Mouse (Mus musculus) Patski (cell line): ENCODE results near the gene Ccdc43. TPM values are rescaled to one million over a fixed set of nuclear protein-coding genes. Genes with fewer than 3 reads are reported as not detected.
A peak's percentile ranks its signal among the peaks of the same experiment; 100 is the strongest.
"Not testable (repeated sequence)": the region's sequence is repeated elsewhere in the genome, so short reads cannot be mapped to it uniquely, and the experiment has no call there.

Experiments used
- ATAC-seq: fragments of 100-300 bp; one replicate; pipeline ENCODE4 v1.8.0; 2021
- CTCF ChIA-PET: fragments of 350-600 bp; sonication (Branson Sonifier 250); formaldehyde crosslinking; loops from one replicate; lab custom pipeline; 2022; ENCODE audit warnings: inconsistent platforms; lab: Charles Lee
- POLR2A ChIA-PET: fragments of 350-600 bp; sonication (Branson Sonifier 250); formaldehyde crosslinking; loops from one replicate; lab custom pipeline; 2022; ENCODE audit warnings: antibody characterized with exemption, inconsistent platforms; lab: Charles Lee
- DNase-seq: peaks from one replicate; pipeline ENCODE4 v3.0.0-alpha.2; 2011; ENCODE audit warnings: low read depth, low spot score
- H3K27me3 ChIP-seq: fragments of 371-371 bp; one replicate; pipeline ENCODE4 v1.5.1; 2021
- CTCF ChIP-seq: fragments of 100-300 bp; IDR thresholded peaks from one replicate; pipeline ENCODE4 v1.5.1; 2021
- in situ Hi-C: fragments of 300-500 bp; cut with MboI; formaldehyde crosslinking; loops from 3 replicates; pipeline ENCODE4 v1.11.1; 2018; ENCODE audit warnings: low pct_unique_long_range_greater_than_20kb, mixed read lengths
- polyA plus RNA-seq: library from polyadenylated mRNA; unstranded; gene quantifications from one replicate; pipeline ENCODE4 v1.2.3, GENCODE M21; 2021

The Ccdc43 gene
- polyA plus RNA-seq, 1 experiment from 2014 or later = 41.4 TPM

DNA sequence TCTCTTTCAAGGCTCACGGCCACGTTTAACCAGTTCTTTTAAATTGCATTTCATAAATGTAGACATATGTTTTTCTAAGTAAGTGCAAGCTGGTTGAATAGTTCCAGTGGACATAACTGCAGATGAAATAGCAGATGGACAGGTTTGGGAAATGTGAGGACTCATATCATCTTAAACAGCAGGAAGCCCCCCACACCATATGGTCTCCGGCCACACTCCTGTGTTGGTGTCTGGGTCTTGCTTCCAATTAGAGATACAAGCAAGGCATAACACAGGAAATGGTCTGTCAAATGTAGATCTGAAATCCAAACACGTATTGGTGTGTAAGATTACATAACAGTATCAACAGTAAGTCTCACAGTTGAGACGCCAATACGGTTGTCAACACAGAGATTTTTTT is 33.8 kb upstream of the Ccdc43 start:
- CTCF ChIA-PET = no interaction called here
- in situ Hi-C loops = no loop called here

GRCm38 (mm10) chr11:102729835-102730234 is 32.3 kb upstream of the Ccdc43 start:
- in situ Hi-C loops = no loop called here
- ChIA-PET CTCF (interaction anchor here (1.4 kb wide), 1 partner anchor 44 kb away, joined by 4 read pairs; no protein-coding TSS in a partner anchor), POLR2A (no interaction called here)
- no peak for TF ChIP-seq CTCF
- ATAC-seq = no peak
- no peak for DNase-seq
- no peaks in the 10 kb centered on the region for H3K27me3 ChIP-seq

More for the DNA sequence above, 33.8 kb upstream of the Ccdc43 start:
- POLR2A ChIA-PET = no interaction called here
- H3K27me3 ChIP-seq = peaks cover 3% of the 10 kb centered on the region
- ATAC-seq (no peak), DNase-seq (no peak)
- no peak for TF ChIP-seq CTCF

DNA sequence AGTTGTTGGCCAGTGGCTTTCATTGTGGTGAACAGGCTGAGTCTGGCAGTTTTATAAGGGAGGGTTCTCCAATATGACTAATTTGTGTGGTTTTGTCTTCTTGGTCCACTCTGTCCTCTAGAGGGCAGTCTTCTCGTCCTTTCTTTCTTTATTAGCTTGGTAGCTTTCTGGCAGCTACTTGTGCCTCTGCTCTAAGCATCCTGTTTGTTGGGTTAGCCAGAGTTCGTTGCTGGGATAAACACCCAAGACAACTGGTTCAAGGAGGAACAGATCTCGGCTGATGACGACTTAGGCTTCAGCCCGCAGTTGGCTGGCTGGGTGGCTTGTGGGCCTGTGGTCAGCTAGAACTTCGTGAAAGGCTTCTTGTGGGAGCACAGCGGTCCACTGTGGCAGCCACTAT is 31.0 kb upstream of the Ccdc43 start:
- peak; percentile 72 for TF ChIP-seq CTCF
- POLR2A ChIA-PET = no interaction called here
- ATAC-seq (no peak), DNase-seq (no peak)
- no peaks in the 10 kb centered on the region for H3K27me3 ChIP-seq
- in situ Hi-C loops = no loop called here
- CTCF ChIA-PET = interaction anchor here (0.7 to 1.5 kb wide), 8 partner anchors 10 to 166 kb away, joined by 3 to 4 read pairs (median 4); partner anchors contain the start of gene Ccdc103

DNA sequence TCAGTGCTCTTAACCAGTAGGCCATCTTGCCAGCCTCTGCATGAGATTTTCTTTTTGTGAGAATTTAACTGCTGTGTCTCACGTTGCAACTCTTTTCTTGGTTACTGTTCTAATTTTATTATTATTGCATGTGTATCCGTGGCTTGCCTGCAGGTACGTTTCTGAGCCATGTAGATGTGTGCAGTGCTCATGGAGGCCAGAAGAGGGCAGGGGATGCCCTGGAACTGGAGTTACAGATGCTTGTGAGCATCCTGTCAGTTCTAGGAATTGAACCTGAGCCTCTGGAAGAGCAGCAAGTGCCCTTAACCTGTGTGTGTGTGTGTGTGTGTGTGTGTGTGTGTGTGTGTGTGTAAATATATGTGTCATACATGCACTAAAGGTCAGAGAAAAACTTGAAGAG is 28.0 kb upstream of the Ccdc43 start:
- in situ Hi-C loops = no loop called here
- ATAC-seq (no peak), DNase-seq (no peak)
- peaks cover 15% of the 10 kb centered on the region for H3K27me3 ChIP-seq
- TF ChIP-seq CTCF = peak; percentile 50
- ChIA-PET POLR2A (no interaction called here), CTCF (interaction anchor here (0.7 kb wide), 1 partner anchor 14 kb away, joined by 4 read pairs; no protein-coding TSS in a partner anchor)

- CTCF ChIA-PET = no interaction called here
- in situ Hi-C loops = no loop called here
- H3K27me3 ChIP-seq = no peaks in the 10 kb centered on the region
- POLR2A ChIA-PET = no interaction called here
- ATAC-seq (no peak), DNase-seq (no peak)
- TF ChIP-seq CTCF = no peak
Observed at GRCm38 (mm10) chr11:102716135-102716534, 18.6 kb upstream of the Ccdc43 start.

- H3K27me3 ChIP-seq, ATAC-seq, DNase-seq, POLR2A ChIA-PET, in situ Hi-C loops: not testable (repeated sequence)
- CTCF ChIA-PET = interaction anchor here (1.0 kb wide), 1 partner anchor 15 kb away, joined by 3 read pairs; no protein-coding TSS in a partner anchor
- TF ChIP-seq CTCF = peak; percentile 65
Observed at GRCm38 (mm10) chr11:102714578-102714977, 17.0 kb upstream of the Ccdc43 start.

GRCm38 (mm10) chr11:102712411-102712810 is 14.8 kb upstream of the Ccdc43 start:
- POLR2A ChIA-PET = interaction anchor here (0.6 kb wide), 1 partner anchor 166 kb away, joined by 3 read pairs; no protein-coding TSS in a partner anchor
- ATAC-seq (no peak), DNase-seq (no peak)
- in situ Hi-C loops = no loop called here
- TF ChIP-seq CTCF = no peak
- no peaks in the 10 kb centered on the region for H3K27me3 ChIP-seq
- CTCF ChIA-PET = no interaction called here

DNA sequence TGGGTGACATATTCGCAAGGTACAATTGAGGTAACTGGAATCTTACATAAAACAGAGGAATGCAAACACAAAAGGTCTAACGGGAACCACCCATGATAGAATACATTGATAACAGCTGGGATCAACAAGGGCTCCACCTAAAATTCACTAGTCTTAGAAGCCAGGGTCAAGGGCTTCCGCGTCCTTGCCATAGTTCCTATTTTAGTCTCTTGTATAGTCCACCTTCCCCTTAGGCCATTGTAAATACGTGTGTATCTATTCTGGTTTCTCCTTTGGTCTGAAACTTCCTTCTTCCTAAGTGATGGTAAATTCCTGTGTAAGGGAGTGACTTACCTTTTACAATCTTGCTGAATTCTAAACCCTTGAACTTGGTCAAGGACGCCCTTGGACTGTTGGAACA is 4.6 kb upstream of the Ccdc43 start:
- POLR2A ChIA-PET, in situ Hi-C loops, DNase-seq, CTCF ChIA-PET, H3K27me3 ChIP-seq, ATAC-seq: not testable (repeated sequence)

- no peak for DNase-seq
- in situ Hi-C loops = no loop called here
- POLR2A ChIA-PET = interaction anchor here (0.5 kb wide), 1 partner anchor 135 kb away, joined by 8 read pairs; no protein-coding TSS in a partner anchor
- TF ChIP-seq CTCF = no peak
- ATAC-seq = peak; percentile 55
- no peaks in the 10 kb centered on the region for H3K27me3 ChIP-seq
- CTCF ChIA-PET = no interaction called here
Observed at GRCm38 (mm10) chr11:102698018-102698476, 465 bp upstream of the Ccdc43 start.

- no peaks in the 10 kb centered on the region for H3K27me3 ChIP-seq
- no peak for TF ChIP-seq CTCF
- POLR2A ChIA-PET = no interaction called here
- DNase-seq (no peak), ATAC-seq (no peak)
- CTCF ChIA-PET = no interaction called here
- in situ Hi-C loops = no loop called here
Observed at GRCm38 (mm10) chr11:102695289-102695688, 2.3 kb downstream of the Ccdc43 start.

GRCm38 (mm10) chr11:102690162-102690561 is 7.4 kb downstream of the Ccdc43 start:
- H3K27me3 ChIP-seq = no peaks in the 10 kb centered on the region
- peak; percentile 88 for TF ChIP-seq CTCF
- DNase-seq = peak; percentile 13
- POLR2A ChIA-PET = interaction anchor here (0.6 kb wide), 1 partner anchor 443 kb away, joined by 4 read pairs; no protein-coding TSS in a partner anchor
- CTCF ChIA-PET = interaction anchor here (1.1 to 1.6 kb wide), 2 partner anchors 24 to 115 kb away, joined by 3 to 4 read pairs; no protein-coding TSS in a partner anchor
- no peak for ATAC-seq
- in situ Hi-C loops = no loop called here
